ENCODE assay signal across 21 mouse cellular contexts in genomic region chr1:192303615-192304014, GRCm38 (mm10).
A peak's percentile ranks its signal among the peaks of the same experiment; 100 is the strongest.
DNase-seq lines count a peak whose midpoint lies in the region; TF ChIP-seq lines count a peak whose summit lies in the region.
"Had no signal": no experiment of that assay in that cellular context is flagged by ENCODE, and none has a peak within 500 bp of the region (broad histone marks: within the 10 kb centered on the region; RNA-seq: fewer than 3 reads in every experiment).

No protein-coding gene starts in this region.

- no peaks in the 10 kb centered on the region for H3K9me3 ChIP-seq in ES-E14 (ENCODE audit: control insufficient read depth, insufficient read depth, low read depth, low read length)
- H3K9me3 ChIP-seq: embryonic facial prominence, embryonic 13.5 days; embryonic facial prominence, embryonic 15.5 days; forebrain, embryonic 10.5 days; forebrain, embryonic 12.5 days had no signal

- no peaks in the 10 kb centered on the region for H3K27me3 ChIP-seq in kidney, adult 2 months (replicated peaks; ENCODE audit: control insufficient read depth, insufficient read depth, low read length)
- H3K27me3 ChIP-seq: embryonic facial prominence, embryonic 13.5 days; forebrain, embryonic 12.5 days had no signal

- TF ChIP-seq CTCF in kidney, adult 2 months (conservative IDR thresholded peaks at IDR 0.05; ENCODE audit: insufficient read depth, insufficient read length, low read depth, low read length) = no peak

- TF ChIP-seq POLR2A in kidney, adult 2 months (IDR thresholded peaks at IDR 0.05; ENCODE audit: low read depth, low read length) = no peak

- H3K36me3 ChIP-seq in kidney, adult 2 months (ENCODE audit: control insufficient read depth, insufficient read depth, low read length) = no peaks in the 10 kb centered on the region
- H3K36me3 ChIP-seq in ES-E14 (ENCODE audit: control insufficient read depth, insufficient read depth, low read length, poor library complexity, severe bottlenecking) = no peaks in the 10 kb centered on the region
- H3K36me3 ChIP-seq: embryonic facial prominence, embryonic 13.5 days; embryonic facial prominence, embryonic 15.5 days; forebrain, embryonic 10.5 days; forebrain, embryonic 12.5 days had no signal

- H3K4me3 ChIP-seq in kidney, adult 2 months (ENCODE audit: insufficient read depth, low read depth, low read length) = no peak overlapping the region
- no peak overlapping the region for H3K4me3 ChIP-seq in ES-E14 (ENCODE audit: insufficient read depth in 1 of 2, low read depth in 1 of 2, low read length in 2 of 2, poor library complexity in 1 of 2, severe bottlenecking in 1 of 2)
- H3K4me3 ChIP-seq: embryonic facial prominence, embryonic 13.5 days; embryonic facial prominence, embryonic 15.5 days; erythroblast, embryonic 14.5 days; forebrain, embryonic 10.5 days; forebrain, embryonic 12.5 days had no signal

- intact Hi-C loops in left cerebral cortex, postnatal 14 days (cut with DNase I) = no loop called here

- no peak overlapping the region for H3K9ac ChIP-seq in ES-E14 (ENCODE audit: insufficient read depth, low read depth, low read length, poor library complexity, severe bottlenecking)
- H3K9ac ChIP-seq: embryonic facial prominence, embryonic 13.5 days; embryonic facial prominence, embryonic 15.5 days; forebrain, embryonic 12.5 days had no signal

- in situ Hi-C loops in ES-E14 (cut with MboI; ENCODE audit: low sequenced_read_pairs in 2 of 2, unreplicated experiment in 2 of 2) = no loop called here

- 58% methylated on average over 2 of the region's 2 CpGs for WGBS in kidney, adult 2 months

- H3K27ac ChIP-seq in kidney, adult 2 months (ENCODE audit: insufficient read depth, low read depth, low read length) = no peak overlapping the region
- no peak overlapping the region for H3K27ac ChIP-seq in ES-E14 (ENCODE audit: insufficient read depth, low read depth, low read length, poor library complexity, severe bottlenecking)
- H3K27ac ChIP-seq: embryonic facial prominence, embryonic 13.5 days; embryonic facial prominence, embryonic 15.5 days; forebrain, embryonic 10.5 days; forebrain, embryonic 12.5 days had no signal

- peak; percentile 9 for DNase-seq in kidney, adult 2 months
- DNase-seq in kidney, postnatal 36 days = no peak
- DNase-seq in 3T3-L1 (ENCODE audit: low read depth, low spot score) (peak; percentile 24), ES-E14 (ENCODE audit: low read depth, low spot score) (no peak)
- DNase-seq in left cerebral cortex, postnatal 14 days (ENCODE audit: low spot score in 2 of 2) = no peak
- DNase-seq in right cerebral cortex, postnatal 25 days = no peak
- DNase-seq: adrenal gland, adult 2 months; adrenal gland, postnatal 10 days; adrenal gland, postnatal 25 days; cerebellum, adult 11 months; cerebellum, adult 18-20 months; cerebellum, adult 8-10 months; cerebellum, adult 9-11 months; cerebellum, postnatal 14 days; cerebellum, postnatal 36 days; embryo, embryonic 11 days had no signal

- H3K4me1 ChIP-seq in kidney, adult 2 months (ENCODE audit: control insufficient read depth, insufficient read depth, low read length) = no peaks in the 10 kb centered on the region
- H3K4me1 ChIP-seq in ES-E14 (ENCODE audit: control insufficient read depth in 2 of 2, insufficient read depth in 2 of 2, low read length in 2 of 2, poor library complexity in 1 of 2) = no peaks in the 10 kb centered on the region
- H3K4me1 ChIP-seq: embryonic facial prominence, embryonic 13.5 days; embryonic facial prominence, embryonic 15.5 days; forebrain, embryonic 12.5 days had no signal

TF ChIP-seq in ES-E14, 5 proteins besides CTCF, POLR2A, EP300 and RAD21:
- TF ChIP-seq ZC3H11A (IDR thresholded peaks at IDR 0.05; ENCODE audit: borderline replicate concordance, low read depth, low read length) = no peak
- peak; percentile 82 for TF ChIP-seq MAFK (IDR thresholded peaks at IDR 0.05; ENCODE audit: insufficient read depth, low read depth, low read length)

Comparison
In these comparisons a context has a peak if more than half of its experiments do, and no peak if none do; other contexts are left out.
1. DNase-seq: peak in kidney, adult 2 months (single experiment) and 3T3-L1 (single experiment); none in kidney, postnatal 36 days (0 of 2), ES-E14 (single experiment), left cerebral cortex, postnatal 14 days (0 of 2) and right cerebral cortex, postnatal 25 days (single experiment).